Mouse (Mus musculus): Measurements from ENCODE around the gene Bex4. TPM values are rescaled to one million over a fixed set of nuclear protein-coding genes. Genes with fewer than 3 reads are reported as not detected.

Bex4 gene
- total and polyA plus RNA-seq, 3 experiments = not detected

DNA sequence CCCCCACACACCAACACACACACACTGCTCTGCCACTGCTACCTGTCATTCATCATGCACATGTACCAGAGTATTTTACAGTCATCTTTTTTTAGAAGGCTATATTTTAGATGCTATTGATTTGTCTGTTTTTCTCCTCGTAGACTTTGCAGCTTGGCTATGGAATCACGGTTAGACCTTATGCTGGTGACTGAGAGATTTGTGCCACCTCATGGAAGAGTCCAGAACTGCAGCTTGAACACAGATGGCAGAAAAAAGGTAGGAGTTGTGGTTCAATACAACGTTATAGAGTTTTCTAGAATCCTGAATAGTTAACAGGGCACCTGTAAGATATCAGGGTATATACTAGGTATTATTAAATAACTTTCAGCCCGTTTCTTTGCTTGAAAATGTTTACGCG, 30.9 kb upstream of the Bex4 start:
- in situ Hi-C loops (cut with MboI; ENCODE audit: low pct_ligation_motif_present, low pct_unique_long_range_greater_than_20kb, low sequenced_read_pairs) (no loop called here), dilution Hi-C loops (cut with MboI; ENCODE audit: extremely low pct_ligation_motif_present, extremely low pct_unique_long_range_greater_than_20kb, low sequenced_read_pairs) (no loop called here)
- H3K4me1 ChIP-seq (ENCODE audit: control insufficient read depth in 1 of 2, insufficient read depth in 2 of 2) = no peaks in the 10 kb centered on the region
- no peak overlapping the region for H3K4me3 ChIP-seq (replicated peaks in 1 of 3; ENCODE audit: low read depth in 2 of 3, low read length in 2 of 3, poor library complexity in 1 of 3)
- H3K79me2 ChIP-seq (replicated peaks; ENCODE audit: control insufficient read depth, extremely low read depth, insufficient read depth, poor library complexity, severe bottlenecking) = no peaks in the 10 kb centered on the region
- H3K27ac ChIP-seq (ENCODE audit: insufficient read depth, low read depth) = no peak overlapping the region
- H3K4me2 ChIP-seq (ENCODE audit: insufficient read depth, low read depth, poor library complexity, severe bottlenecking) = peak overlapping the region; percentile 29; the same call in 1 of the 2 replicates
- peak; percentile 35 for DNase-seq (ENCODE audit: extremely low read depth)
- TF ChIP-seq USF1 (IDR thresholded peaks at IDR 0.05; ENCODE audit: low read depth, low read length) (no peak), RAD21 (IDR thresholded peaks at IDR 0.05; ENCODE audit: low read depth, low read length) (peak; percentile 55), GABPA (IDR thresholded peaks at IDR 0.05; ENCODE audit: insufficient replicate concordance, low read depth, low read length) (no peak), NRF1 (IDR thresholded peaks at IDR 0.05; ENCODE audit: low read depth, low read length) (no peak), SMC3 (IDR thresholded peaks at IDR 0.05; ENCODE audit: low read depth, low read length) (peak; percentile 58), UBTF (IDR thresholded peaks at IDR 0.05; ENCODE audit: low read depth, low read length) (no peak), ELF1 (IDR thresholded peaks at IDR 0.05; ENCODE audit: low read depth, low read length) (no peak), NELFE (IDR thresholded peaks at IDR 0.05; ENCODE audit: low read depth, low read length) (no peak), MYC (IDR thresholded peaks at IDR 0.05; ENCODE audit: low read depth, low read length) (no peak), MEF2A (IDR thresholded peaks at IDR 0.05; ENCODE audit: borderline replicate concordance, low read depth, low read length) (no peak), CTCF (conservative IDR thresholded peaks at IDR 0.05 in 1 of 2, IDR thresholded peaks at IDR 0.05 in 1 of 2; ENCODE audit: low read depth in 2 of 2, low read length in 2 of 2) (peak in 1 of 2 experiments; percentile 64; a peak in 3 of 4 replicates), TBP (conservative IDR thresholded peaks at IDR 0.05; ENCODE audit: low read depth, low read length) (no peak)
- no peaks in the 10 kb centered on the region for H3K9me3 ChIP-seq (replicated peaks; ENCODE audit: low read length)
- no peaks in the 10 kb centered on the region for H3K27me3 ChIP-seq (replicated peaks)
- no peaks in the 10 kb centered on the region for H3K36me3 ChIP-seq (replicated peaks in 1 of 2; ENCODE audit: control insufficient read depth in 1 of 2, insufficient read depth in 1 of 2, low read length in 1 of 2)
- no peak overlapping the region for H3K9ac ChIP-seq (ENCODE audit: insufficient read depth, low read depth)

DNA sequence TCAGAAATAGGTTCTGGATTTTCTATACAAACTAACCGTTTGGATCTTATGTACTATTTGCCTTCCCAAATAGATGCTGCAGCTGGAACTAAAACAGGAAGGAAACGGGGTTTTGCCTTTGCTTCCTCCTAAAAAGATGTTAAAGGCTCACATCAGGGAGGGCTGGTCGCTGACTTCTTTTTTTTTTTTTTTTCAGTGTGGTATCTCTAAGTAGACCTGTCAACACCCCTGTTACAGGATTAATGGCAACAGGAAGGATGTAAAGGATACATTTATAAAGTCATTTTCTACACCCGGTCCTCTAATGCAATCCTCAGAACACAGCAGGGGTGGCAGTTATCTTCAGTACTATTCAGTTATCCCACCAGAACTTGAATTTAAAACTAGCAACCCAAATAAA, 23.8 kb upstream of the Bex4 start:
- TF ChIP-seq NRF1 (IDR thresholded peaks at IDR 0.05; ENCODE audit: low read depth, low read length) = no peak
- TF ChIP-seq RAD21 (IDR thresholded peaks at IDR 0.05; ENCODE audit: low read depth, low read length) = no peak
- no peak for TF ChIP-seq E2F4 (IDR thresholded peaks at IDR 0.05; ENCODE audit: insufficient replicate concordance, low read depth, low read length)
- Histone ChIP-seq H3K27me3 (replicated peaks) (no peaks in the 10 kb centered on the region), H3K4me3 (replicated peaks in 1 of 3; ENCODE audit: low read depth in 2 of 3, low read length in 2 of 3, poor library complexity in 1 of 3) (no peak overlapping the region), H3K36me3 (replicated peaks in 1 of 2; ENCODE audit: control insufficient read depth in 1 of 2, insufficient read depth in 1 of 2, low read length in 1 of 2) (no peaks in the 10 kb centered on the region), H3K4me1 (ENCODE audit: control insufficient read depth in 1 of 2, insufficient read depth in 2 of 2) (no peaks in the 10 kb centered on the region), H3K27ac (ENCODE audit: insufficient read depth, low read depth) (no peak overlapping the region), H3K4me2 (ENCODE audit: insufficient read depth, low read depth, poor library complexity, severe bottlenecking) (no peak overlapping the region), H3K79me2 (replicated peaks; ENCODE audit: control insufficient read depth, extremely low read depth, insufficient read depth, poor library complexity, severe bottlenecking) (no peaks in the 10 kb centered on the region), H3K9me3 (replicated peaks; ENCODE audit: low read length) (no peaks in the 10 kb centered on the region), H3K9ac (ENCODE audit: insufficient read depth, low read depth) (no peak overlapping the region)
- in situ Hi-C loops (cut with MboI; ENCODE audit: low pct_ligation_motif_present, low pct_unique_long_range_greater_than_20kb, low sequenced_read_pairs) (no loop called here), dilution Hi-C loops (cut with MboI; ENCODE audit: extremely low pct_ligation_motif_present, extremely low pct_unique_long_range_greater_than_20kb, low sequenced_read_pairs) (no loop called here)
- no peak for DNase-seq (ENCODE audit: extremely low read depth)

GRCm38 (mm10) chrX:136115419-136115961, 23.3 kb upstream of the Bex4 start:
- Histone ChIP-seq H3K27ac (ENCODE audit: insufficient read depth, low read depth) (no peak overlapping the region), H3K4me2 (ENCODE audit: insufficient read depth, low read depth, poor library complexity, severe bottlenecking) (no peak overlapping the region), H3K4me3 (replicated peaks in 1 of 3; ENCODE audit: low read depth in 2 of 3, low read length in 2 of 3, poor library complexity in 1 of 3) (no peak overlapping the region), H3K9me3 (replicated peaks; ENCODE audit: low read length) (no peaks in the 10 kb centered on the region), H3K27me3 (replicated peaks) (no peaks in the 10 kb centered on the region), H3K79me2 (replicated peaks; ENCODE audit: control insufficient read depth, extremely low read depth, insufficient read depth, poor library complexity, severe bottlenecking) (no peaks in the 10 kb centered on the region), H3K4me1 (ENCODE audit: control insufficient read depth in 1 of 2, insufficient read depth in 2 of 2) (no peaks in the 10 kb centered on the region), H3K36me3 (replicated peaks in 1 of 2; ENCODE audit: control insufficient read depth in 1 of 2, insufficient read depth in 1 of 2, low read length in 1 of 2) (no peaks in the 10 kb centered on the region), H3K9ac (ENCODE audit: insufficient read depth, low read depth) (no peak overlapping the region)
- dilution Hi-C loops (cut with MboI; ENCODE audit: extremely low pct_ligation_motif_present, extremely low pct_unique_long_range_greater_than_20kb, low sequenced_read_pairs) = no loop called here
- DNase-seq (ENCODE audit: extremely low read depth) = no peak
- in situ Hi-C loops (cut with MboI; ENCODE audit: low pct_ligation_motif_present, low pct_unique_long_range_greater_than_20kb, low sequenced_read_pairs) = no loop called here
- TF ChIP-seq CTCF (conservative IDR thresholded peaks at IDR 0.05 in 1 of 2, IDR thresholded peaks at IDR 0.05 in 1 of 2; ENCODE audit: low read depth in 2 of 2, low read length in 2 of 2) (no peak), E2F4 (IDR thresholded peaks at IDR 0.05; ENCODE audit: insufficient replicate concordance, low read depth, low read length) (no peak), GABPA (IDR thresholded peaks at IDR 0.05; ENCODE audit: insufficient replicate concordance, low read depth, low read length) (no peak), USF2 (conservative IDR thresholded peaks at IDR 0.05; ENCODE audit: low read depth, low read length) (no peak), JUND (conservative IDR thresholded peaks at IDR 0.05; ENCODE audit: low read depth, low read length) (no peak), CHD2 (IDR thresholded peaks at IDR 0.05; ENCODE audit: low read length) (no peak), ZNF384 (IDR thresholded peaks at IDR 0.05; ENCODE audit: low read depth, low read length) (no peak), JUN (IDR thresholded peaks at IDR 0.05; ENCODE audit: insufficient read depth, low read depth, low read length) (no peak), MAFK (IDR thresholded peaks at IDR 0.05; ENCODE audit: insufficient replicate concordance, low read length) (no peak), TBP (conservative IDR thresholded peaks at IDR 0.05; ENCODE audit: low read depth, low read length) (no peak), POLR2A (IDR thresholded peaks at IDR 0.05; ENCODE audit: low read depth, low read length) (no peak), PAX5 (IDR thresholded peaks at IDR 0.05; ENCODE audit: low read length) (no peak)
